Mouse (Mus musculus): ENCODE results near the gene Speer2.

Gene Speer2

GRCm38 (mm10) chr16:69863644-69864043, at the start of gene Speer2:
Speer2 (minus strand) TSS chr16:69863744.
- no peak for DNase-seq (ENCODE audit: low spot score in 2 of 2)

GRCm38 (mm10) chr16:69904303-69904702, 40.8 kb upstream of the Speer2 start:
- no peak for DNase-seq (ENCODE audit: low spot score in 2 of 2)

DNA sequence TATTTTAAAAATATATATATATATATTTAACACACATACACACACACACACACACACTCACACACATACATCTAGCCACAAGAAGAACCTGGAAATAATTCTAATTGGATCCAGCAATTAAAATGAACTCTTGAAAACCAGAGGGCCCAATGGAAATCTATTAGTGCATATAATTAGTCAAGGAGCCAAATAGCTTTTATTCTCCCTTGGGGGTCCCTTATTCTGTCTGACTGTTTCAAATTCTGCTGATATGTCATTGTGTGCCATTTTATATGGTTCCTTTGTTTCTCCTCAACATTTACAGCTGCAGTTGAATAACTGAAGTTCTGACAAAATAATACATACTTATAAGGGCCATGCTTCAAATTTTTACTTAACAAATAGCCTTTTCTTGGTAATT, 17.2 kb upstream of the Speer2 start:
- no peak for DNase-seq (ENCODE audit: low spot score in 2 of 2)

DNA sequence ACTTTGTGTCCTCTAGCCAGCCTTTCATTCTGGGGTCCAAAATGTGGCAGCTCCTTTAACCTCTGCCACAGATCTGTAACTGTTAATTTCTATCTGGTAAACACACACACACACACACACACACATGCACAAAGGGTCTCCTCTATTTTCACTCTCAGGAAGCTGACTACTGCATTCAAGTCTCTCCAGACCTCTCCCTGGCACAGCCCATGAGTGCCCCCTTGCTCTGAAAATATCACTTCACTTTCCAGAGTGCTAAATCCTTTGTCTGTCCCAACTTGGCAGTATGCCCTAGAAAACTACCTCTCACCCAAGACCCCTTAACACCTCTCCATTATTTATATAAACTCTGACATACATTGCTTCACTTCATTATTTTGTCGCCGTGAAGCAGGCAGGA, 26.9 kb downstream of the Speer2 start:
- DNase-seq (ENCODE audit: low spot score in 2 of 2): no peak

DNA sequence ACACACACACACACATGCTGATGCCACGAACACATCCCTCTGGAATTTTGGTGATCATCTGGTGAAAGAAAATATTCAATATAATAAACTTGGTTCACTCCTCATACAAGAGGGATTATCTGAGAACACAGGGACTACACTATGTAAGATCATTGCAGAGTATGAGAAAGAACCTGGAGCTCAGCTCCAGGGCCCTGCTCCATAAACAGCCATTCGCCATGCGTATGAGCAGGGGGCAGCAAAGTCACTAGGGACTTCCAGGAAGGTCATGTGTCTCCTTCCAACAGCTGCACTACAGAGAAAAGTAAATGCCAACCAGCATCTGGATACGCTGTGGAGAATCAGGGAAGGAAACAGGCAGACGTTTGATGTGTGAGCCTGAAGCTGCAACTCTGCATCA, 49.9 kb downstream of the Speer2 start:
- no peak for DNase-seq (ENCODE audit: low spot score in 2 of 2)

All from right cerebral cortex, adult 2 months (tissue).